Mouse (Mus musculus): ENCODE measurements at regions not wholly inside any gene's neighbourhood (a gene's known extent, or its start where the extent isn't known, plus 50 kb on each side); places are given as distances from the start of the nearest gene placed in this dataset.
"Not testable (repeated sequence)": the region's sequence is repeated elsewhere in the genome, so short reads cannot be mapped to it uniquely, and the experiment has no call there.

- no peaks in the 10 kb centered on the region for H3K36me3 ChIP-seq (ENCODE audit: control insufficient read depth, insufficient read depth)
- H3K9ac ChIP-seq (ENCODE audit: low read length), result no peak overlapping the region
- H3K4me3 ChIP-seq (ENCODE audit: low read length), result no peak overlapping the region
- no peak overlapping the region for H3K4me2 ChIP-seq (ENCODE audit: low read depth, low read length)
- ATAC-seq (replicated peaks; ENCODE audit: extremely low read depth, insufficient read depth, low FRiP score), result no peak
- H3K4me1 ChIP-seq (ENCODE audit: control insufficient read depth, insufficient read depth, low read length), result 0 out of 2 replicates have a peak, but pooled peaks cover 3% of the 10 kb centered on the region
- 81% methylated on average over 10 of the region's 10 CpGs for WGBS
- no peak overlapping the region for H3K27ac ChIP-seq (ENCODE audit: low read length)
- no peaks in the 10 kb centered on the region for H3K9me3 ChIP-seq (replicated peaks; ENCODE audit: control insufficient read depth, low read length)
- no peaks in the 10 kb centered on the region for H3K27me3 ChIP-seq (ENCODE audit: control insufficient read depth, insufficient read depth, low read length)
Measured at GRCm38 (mm10) chr14:76941474-76942212, 94.9 kb upstream of the Ccdc122 start.

GRCm38 (mm10) chr14:76940507-76940906, 96.1 kb upstream of the Ccdc122 start:
- Histone ChIP-seq H3K9me3 (replicated peaks; ENCODE audit: control insufficient read depth, low read length) (no peaks in the 10 kb centered on the region), H3K4me1 (ENCODE audit: control insufficient read depth, insufficient read depth, low read length) (0 out of 2 replicates have a peak, but pooled peaks cover under 1% of the 10 kb centered on the region), H3K27ac (ENCODE audit: low read length) (no peak overlapping the region), H3K36me3 (ENCODE audit: control insufficient read depth, insufficient read depth) (no peaks in the 10 kb centered on the region), H3K27me3 (ENCODE audit: control insufficient read depth, insufficient read depth, low read length) (no peaks in the 10 kb centered on the region), H3K4me2 (ENCODE audit: low read depth, low read length) (no peak overlapping the region), H3K9ac (ENCODE audit: low read length) (no peak overlapping the region), H3K4me3 (ENCODE audit: low read length) (no peak overlapping the region)
- no peak for ATAC-seq (replicated peaks; ENCODE audit: extremely low read depth, insufficient read depth, low FRiP score)
- 81% methylated on average over 4 of the region's 4 CpGs for whole genome bisulfite sequencing

- ATAC-seq (replicated peaks; ENCODE audit: extremely low read depth, insufficient read depth, low FRiP score), result no peak
- H3K27ac ChIP-seq (ENCODE audit: low read length), result no peak overlapping the region
- 77% methylated on average over 1 of the region's 1 CpGs for WGBS
- H3K4me1 ChIP-seq (ENCODE audit: control insufficient read depth, insufficient read depth, low read length), result no peaks in the 10 kb centered on the region
- no peaks in the 10 kb centered on the region for H3K36me3 ChIP-seq (ENCODE audit: control insufficient read depth, insufficient read depth)
- no peaks in the 10 kb centered on the region for H3K27me3 ChIP-seq (ENCODE audit: control insufficient read depth, insufficient read depth, low read length)
- H3K9ac ChIP-seq (ENCODE audit: low read length), result no peak overlapping the region
- no peak overlapping the region for H3K4me2 ChIP-seq (ENCODE audit: low read depth, low read length)
- H3K4me3 ChIP-seq (ENCODE audit: low read length), result no peak overlapping the region
- no peaks in the 10 kb centered on the region for H3K9me3 ChIP-seq (replicated peaks; ENCODE audit: control insufficient read depth, low read length)
Measured at GRCm38 (mm10) chr14:76936671-76937070, 99.9 kb upstream of the Ccdc122 start.

- H3K27me3 ChIP-seq (ENCODE audit: control insufficient read depth, insufficient read depth, low read length); H3K9me3 ChIP-seq (replicated peaks; ENCODE audit: control insufficient read depth, low read length); H3K4me2 ChIP-seq (ENCODE audit: low read depth, low read length); H3K9ac ChIP-seq (ENCODE audit: low read length); ATAC-seq (replicated peaks; ENCODE audit: extremely low read depth, insufficient read depth, low FRiP score); H3K27ac ChIP-seq (ENCODE audit: low read length); H3K4me1 ChIP-seq (ENCODE audit: control insufficient read depth, insufficient read depth, low read length); H3K36me3 ChIP-seq (ENCODE audit: control insufficient read depth, insufficient read depth); H3K4me3 ChIP-seq (ENCODE audit: low read length): not testable (repeated sequence)
- 70% methylated on average over 4 of the region's 4 CpGs for WGBS
Measured at GRCm38 (mm10) chr14:76936051-76936450, 100.5 kb upstream of the Ccdc122 start.

- H3K9me3 ChIP-seq (replicated peaks; ENCODE audit: control insufficient read depth, low read length), result no peaks in the 10 kb centered on the region
- H3K36me3 ChIP-seq (ENCODE audit: control insufficient read depth, insufficient read depth), result no peaks in the 10 kb centered on the region
- no peak overlapping the region for H3K9ac ChIP-seq (ENCODE audit: low read length)
- no peak for ATAC-seq (replicated peaks; ENCODE audit: extremely low read depth, insufficient read depth, low FRiP score)
- H3K27me3 ChIP-seq (ENCODE audit: control insufficient read depth, insufficient read depth, low read length), result no peaks in the 10 kb centered on the region
- H3K4me3 ChIP-seq (ENCODE audit: low read length), result no peak overlapping the region
- H3K4me2 ChIP-seq (ENCODE audit: low read depth, low read length), result no peak overlapping the region
- H3K4me1 ChIP-seq (ENCODE audit: control insufficient read depth, insufficient read depth, low read length), result no peaks in the 10 kb centered on the region
- WGBS, result 80% methylated on average over 2 of the region's 2 CpGs
- no peak overlapping the region for H3K27ac ChIP-seq (ENCODE audit: low read length)
Measured at GRCm38 (mm10) chr14:76935453-76935852, 101.1 kb upstream of the Ccdc122 start.

- Histone ChIP-seq H3K36me3 (ENCODE audit: control insufficient read depth, insufficient read depth) (no peaks in the 10 kb centered on the region), H3K4me1 (ENCODE audit: control insufficient read depth, insufficient read depth, low read length) (no peaks in the 10 kb centered on the region), H3K9me3 (replicated peaks; ENCODE audit: control insufficient read depth, low read length) (no peaks in the 10 kb centered on the region), H3K27me3 (ENCODE audit: control insufficient read depth, insufficient read depth, low read length) (no peaks in the 10 kb centered on the region), H3K9ac (ENCODE audit: low read length) (no peak overlapping the region), H3K27ac (ENCODE audit: low read length) (no peak overlapping the region), H3K4me3 (ENCODE audit: low read length) (no peak overlapping the region), H3K4me2 (ENCODE audit: low read depth, low read length) (no peak overlapping the region)
- ATAC-seq (replicated peaks; ENCODE audit: extremely low read depth, insufficient read depth, low FRiP score), result no peak
- WGBS, result 88% methylated on average over 6 of the region's 6 CpGs
Measured at GRCm38 (mm10) chr14:76932890-76933289, 103.7 kb upstream of the Ccdc122 start.

- Histone ChIP-seq H3K9ac (ENCODE audit: low read length) (no peak overlapping the region), H3K36me3 (ENCODE audit: control insufficient read depth, insufficient read depth) (no peaks in the 10 kb centered on the region), H3K27ac (ENCODE audit: low read length) (no peak overlapping the region), H3K27me3 (ENCODE audit: control insufficient read depth, insufficient read depth, low read length) (no peaks in the 10 kb centered on the region), H3K4me1 (ENCODE audit: control insufficient read depth, insufficient read depth, low read length) (no peaks in the 10 kb centered on the region), H3K9me3 (replicated peaks; ENCODE audit: control insufficient read depth, low read length) (no peaks in the 10 kb centered on the region), H3K4me3 (ENCODE audit: low read length) (no peak overlapping the region), H3K4me2 (ENCODE audit: low read depth, low read length) (no peak overlapping the region)
- no peak for ATAC-seq (replicated peaks; ENCODE audit: extremely low read depth, insufficient read depth, low FRiP score)
- 59% methylated on average over 1 of the region's 1 CpGs for WGBS
Measured at GRCm38 (mm10) chr14:76931398-76931797, 105.2 kb upstream of the Ccdc122 start.

- Histone ChIP-seq H3K9ac (ENCODE audit: low read length) (no peak overlapping the region), H3K27me3 (ENCODE audit: control insufficient read depth, insufficient read depth, low read length) (no peaks in the 10 kb centered on the region), H3K9me3 (replicated peaks; ENCODE audit: control insufficient read depth, low read length) (no peaks in the 10 kb centered on the region), H3K36me3 (ENCODE audit: control insufficient read depth, insufficient read depth) (no peaks in the 10 kb centered on the region), H3K4me1 (ENCODE audit: control insufficient read depth, insufficient read depth, low read length) (no peaks in the 10 kb centered on the region), H3K4me3 (ENCODE audit: low read length) (no peak overlapping the region), H3K4me2 (ENCODE audit: low read depth, low read length) (no peak overlapping the region), H3K27ac (ENCODE audit: low read length) (no peak overlapping the region)
- ATAC-seq (replicated peaks; ENCODE audit: extremely low read depth, insufficient read depth, low FRiP score), result no peak
- 60% methylated on average over 3 of the region's 3 CpGs for WGBS
Measured at GRCm38 (mm10) chr14:76929562-76929961, 107.0 kb upstream of the Ccdc122 start.

- H3K4me2 ChIP-seq (ENCODE audit: low read depth, low read length), result no peak overlapping the region
- no peaks in the 10 kb centered on the region for H3K4me1 ChIP-seq (ENCODE audit: control insufficient read depth, insufficient read depth, low read length)
- H3K9me3 ChIP-seq (replicated peaks; ENCODE audit: control insufficient read depth, low read length), result no peaks in the 10 kb centered on the region
- no peak overlapping the region for H3K4me3 ChIP-seq (ENCODE audit: low read length)
- H3K27me3 ChIP-seq (ENCODE audit: control insufficient read depth, insufficient read depth, low read length), result no peaks in the 10 kb centered on the region
- no peak overlapping the region for H3K9ac ChIP-seq (ENCODE audit: low read length)
- no peak overlapping the region for H3K27ac ChIP-seq (ENCODE audit: low read length)
- no peak for ATAC-seq (replicated peaks; ENCODE audit: extremely low read depth, insufficient read depth, low FRiP score)
- no peaks in the 10 kb centered on the region for H3K36me3 ChIP-seq (ENCODE audit: control insufficient read depth, insufficient read depth)
- WGBS, result 83% methylated on average over 3 of the region's 3 CpGs
Measured at GRCm38 (mm10) chr14:76928706-76929105, 107.9 kb upstream of the Ccdc122 start.

All from heart, embryonic 16.5 days (tissue).